Mouse (Mus musculus): ENCODE data around the gene H2-Ke6. TPM values are rescaled to one million over a fixed set of nuclear protein-coding genes. Genes with fewer than 3 reads are reported as not detected.

The H2-Ke6 gene
- 86.6 and 112 TPM in 2 replicates for polyA plus RNA-seq (2012; rRNA removed)

GRCm38 (mm10) chr17:34027656-34028223 lies at the start of gene H2-Ke6:
H2-Ke6 (minus strand) TSS chr17:34028060.
- peak; percentile 86 for DNase-seq (ENCODE audit: low spot score)

- DNase-seq (ENCODE audit: low spot score), result no peak
These were observed 49.7 kb upstream of the H2-Ke6 start for GRCm38 (mm10) chr17:34077549-34077948.

GRCm38 (mm10) chr17:34075271-34075670 lies 47.4 kb upstream of the H2-Ke6 start:
- DNase-seq (ENCODE audit: low spot score), result no peak

- no peak for DNase-seq (ENCODE audit: low spot score)
These were observed 44.2 kb upstream of the H2-Ke6 start for GRCm38 (mm10) chr17:34072091-34072490.

GRCm38 (mm10) chr17:34068864-34069263 lies 41.0 kb upstream of the H2-Ke6 start:
- no peak for DNase-seq (ENCODE audit: low spot score)

GRCm38 (mm10) chr17:34057224-34057623 lies 29.4 kb upstream of the H2-Ke6 start:
- no peak for DNase-seq (ENCODE audit: low spot score)

GRCm38 (mm10) chr17:34047404-34048050 lies 19.7 kb upstream of the H2-Ke6 start:
- DNase-seq (ENCODE audit: low spot score), result no peak

GRCm38 (mm10) chr17:34045941-34046340 lies 18.1 kb upstream of the H2-Ke6 start:
- no peak for DNase-seq (ENCODE audit: low spot score)

- no peak for DNase-seq (ENCODE audit: low spot score)
These were observed 11.9 kb upstream of the H2-Ke6 start for GRCm38 (mm10) chr17:34039562-34040450.

- no peak for DNase-seq (ENCODE audit: low spot score)
These were observed 11.2 kb upstream of the H2-Ke6 start, which contains the start of gene Col11a2 for GRCm38 (mm10) chr17:34038878-34039561. Col11a2 (plus strand) TSS chr17:34039437.

- DNase-seq (ENCODE audit: low spot score), result no peak
These were observed 10.6 kb upstream of the H2-Ke6 start for GRCm38 (mm10) chr17:34038440-34038839.

GRCm38 (mm10) chr17:34037241-34037640 lies 9.4 kb upstream of the H2-Ke6 start:
- DNase-seq (ENCODE audit: low spot score), result no peak

GRCm38 (mm10) chr17:34036647-34037046 lies 8.8 kb upstream of the H2-Ke6 start:
- no peak for DNase-seq (ENCODE audit: low spot score)

GRCm38 (mm10) chr17:34035517-34035916 lies 7.7 kb upstream of the H2-Ke6 start:
- DNase-seq (ENCODE audit: low spot score), result no peak

GRCm38 (mm10) chr17:34034064-34034463 lies 6.2 kb upstream of the H2-Ke6 start:
- peak; percentile 29 for DNase-seq (ENCODE audit: low spot score)

- peak; percentile 26 for DNase-seq (ENCODE audit: low spot score)
These were observed 5.6 kb upstream of the H2-Ke6 start for GRCm38 (mm10) chr17:34033441-34033840.

- peak; percentile 37 for DNase-seq (ENCODE audit: low spot score)
These were observed 4.9 kb upstream of the H2-Ke6 start for GRCm38 (mm10) chr17:34032806-34033205.

GRCm38 (mm10) chr17:34032174-34032632 lies 4.3 kb upstream of the H2-Ke6 start:
- no peak for DNase-seq (ENCODE audit: low spot score)

- peak; percentile 99 for DNase-seq (ENCODE audit: low spot score)
These were observed 3.8 kb upstream of the H2-Ke6 start, which contains the start of the genes Slc39a7 and Rxrb for GRCm38 (mm10) chr17:34031465-34032173. Slc39a7 (minus strand) TSS chr17:34031682. Rxrb (plus strand) TSS chr17:34031812.

GRCm38 (mm10) chr17:34030861-34031326 lies 3.0 kb upstream of the H2-Ke6 start:
- DNase-seq (ENCODE audit: low spot score), result peak; percentile 32

All from urinary bladder, adult 2 months (tissue).